Comparison of ENCODE assay signal across 8 mouse cellular contexts in genomic region chr12:86831591-86832550, GRCm38 (mm10). TPM values are rescaled to one million over a fixed set of nuclear protein-coding genes. Genes with fewer than 3 reads are reported as not detected.
DNase-seq lines count a peak whose midpoint lies in the region; ATAC-seq and TF ChIP-seq lines count a peak whose summit lies in the region.

No protein-coding gene starts in this region.

- H3K4me3 ChIP-seq in bone marrow, adult 2 months (replicated peaks; ENCODE audit: control insufficient read depth, low read depth, low read length) = no peak overlapping the region
- no peak overlapping the region for H3K4me3 ChIP-seq in forebrain, embryonic 11.5 days (ENCODE audit: low read depth, low read length)
- no peak overlapping the region for H3K4me3 ChIP-seq in macrophage (ENCODE audit: inconsistent target)
- H3K4me3 ChIP-seq in small intestine, adult 2 months (ENCODE audit: low read depth, low read length) = peak overlapping the region; percentile 47

- ATAC-seq in cerebellum, adult (ENCODE audit: insufficient number of reproducible peaks, low FRiP score, low TSS enrichment) = peak; percentile 42
- peak; percentile 71 for ATAC-seq in forebrain, embryonic 11.5 days (replicated peaks; ENCODE audit: low FRiP score)

- H3K79me2 ChIP-seq in macrophage (ENCODE audit: inconsistent target) = no peaks in the 10 kb centered on the region

- peak overlapping the region; percentile 84 for H3K27ac ChIP-seq in bone marrow, adult 2 months (ENCODE audit: control insufficient read depth, insufficient read depth, low read depth, low read length, poor library complexity)
- H3K27ac ChIP-seq in forebrain, embryonic 11.5 days (ENCODE audit: low read depth, low read length) = no peak overlapping the region; the same call in 1 of the 2 replicates
- H3K27ac ChIP-seq in macrophage = peak overlapping the region; percentile 99
- peak overlapping the region; percentile 87 for H3K27ac ChIP-seq in small intestine, adult 2 months (ENCODE audit: insufficient read depth, low read depth, low read length)

- peak overlapping the region; percentile 47; the same call in 1 of the 2 replicates for H3K4me2 ChIP-seq in forebrain, embryonic 11.5 days (ENCODE audit: low read depth, low read length, severe bottlenecking)

- peaks cover 26% of the 10 kb centered on the region for H3K4me1 ChIP-seq in bone marrow, adult 2 months (ENCODE audit: control insufficient read depth, insufficient read depth, low read length)
- peaks cover 23% of the 10 kb centered on the region for H3K4me1 ChIP-seq in forebrain, embryonic 11.5 days (replicated peaks; ENCODE audit: control insufficient read depth, insufficient read depth, low read length)
- peaks cover 37% of the 10 kb centered on the region for H3K4me1 ChIP-seq in small intestine, adult 2 months (ENCODE audit: control insufficient read depth, insufficient read depth, insufficient read length, low read length)

- H3K9ac ChIP-seq in forebrain, embryonic 11.5 days (ENCODE audit: low read length) = peak overlapping the region; percentile 58

- intact Hi-C loops in heart, postnatal 36 days (cut with DNase I) = no loop called here

- no peaks in the 10 kb centered on the region; the same call in 1 of the 2 replicates for H3K27me3 ChIP-seq in forebrain, embryonic 11.5 days (ENCODE audit: control insufficient read depth, insufficient read depth, low read length)
- H3K27me3 ChIP-seq in small intestine, adult 2 months (ENCODE audit: control insufficient read depth, insufficient read depth, low read length) = no peaks in the 10 kb centered on the region

- H3K36me3 ChIP-seq in forebrain, embryonic 11.5 days (ENCODE audit: control insufficient read depth, insufficient read depth, low read length) = no peaks in the 10 kb centered on the region
- no peaks in the 10 kb centered on the region for H3K36me3 ChIP-seq in macrophage (ENCODE audit: inconsistent target)
- no peaks in the 10 kb centered on the region for H3K36me3 ChIP-seq in small intestine, adult 2 months (ENCODE audit: control insufficient read depth, insufficient read depth, low read length)

- no peak for DNase-seq in cerebellum, adult 11 months
- peak; percentile 84 for DNase-seq in forebrain, embryonic 11.5 days (ENCODE audit: low spot score)
- peak; percentile 68 to 71 for DNase-seq in heart, postnatal 36 days
- DNase-seq in kidney, postnatal 4 days = peak; percentile 78 to 88

- no peaks in the 10 kb centered on the region for H3K9me3 ChIP-seq in forebrain, embryonic 11.5 days (ENCODE audit: control insufficient read depth, low read length)

- WGBS in bone marrow, adult 2 months = 15% methylated on average over 32 of the region's 32 CpGs
- WGBS in forebrain, embryonic 11.5 days = 26% methylated on average over 32 of the region's 32 CpGs
- 25% methylated on average over 28 of the region's 32 CpGs for WGBS in macrophage (ENCODE audit: missing documents)
- 42% methylated on average over 32 of the region's 32 CpGs for WGBS in small intestine, adult 2 months

- TF ChIP-seq POLR2A in bone marrow, adult 2 months (IDR thresholded peaks at IDR 0.05; ENCODE audit: borderline replicate concordance, control insufficient read depth, low read depth, low read length) = no peak
- TF ChIP-seq POLR2A in small intestine, adult 2 months (IDR thresholded peaks at IDR 0.05; ENCODE audit: low read depth, low read length) = no peak

- TF ChIP-seq CTCF in bone marrow, adult 2 months (IDR thresholded peaks at IDR 0.05; ENCODE audit: control insufficient read depth, insufficient read depth, low read length) = no peak
- no peak for TF ChIP-seq CTCF in small intestine, adult 2 months (IDR thresholded peaks at IDR 0.05; ENCODE audit: extremely low read depth, insufficient read length, insufficient replicate concordance, low read depth, low read length)

RNA-seq across cellular contexts. Expression of gene Irf2bpl, which starts 52.7 kb away (rescaled TPM):
- 1.7 and 3.4 TPM in 2 replicates for polyA plus RNA-seq in bone marrow, adult 2 months (2011; ENCODE audit: insufficient read depth, insufficient read length, low replicate concordance, missing spikeins)
- polyA plus RNA-seq in forebrain, embryonic 11.5 days (2014; fragmentation: Nextera tagmentation; extraction: Ambion mirVana) = 40.3 and 42.7 TPM in 2 replicates
- 10 to 100 TPM; 36.1 to 37.0 TPM for total RNA-seq in heart, postnatal 36 days (2021)
- total RNA-seq in macrophage (2018; cell fraction: chromatin; rRNA removed) = 10 to 100 TPM in 5 of 26 experiments, 1 to 10 TPM in 20, under 1 TPM in 1; 0.94 to 14.8 (median 5.9) TPM
- total RNA-seq in macrophage (2018; cell fraction: cytosol; rRNA removed) = 10 to 100 TPM in 24 of 26 experiments, 1 to 10 TPM in 2; 7.3 to 28.3 (median 21.4) TPM
- total RNA-seq in macrophage (2018; cell fraction: nucleus; rRNA removed) = 10 to 100 TPM in 24 of 26 experiments, 1 to 10 TPM in 2; 7.2 to 45.6 (median 16.6) TPM
- 9.1 to 32.1 TPM (median 10.4 TPM) in 3 replicates for polyA plus RNA-seq in macrophage (2018)
- 17.5 and 30.5 TPM in 2 replicates for polyA plus RNA-seq in small intestine, adult 2 months (2012; rRNA removed)
